Mouse (Mus musculus) mouse trophoblast stem cell (cell line): ENCODE results near the gene Dhodh.

Experiments
- in situ Hi-C, 2 experiments: fragments of 300-500 bp; cut with MseI, MboI; formaldehyde crosslinking; loops; 2 replicates in 1 of 2; 3 replicates in 1 of 2; pipeline ENCODE4 v1.15.1; 2025

Gene Dhodh

GRCm38 (mm10) chr8:109586972-109587504 is 21.4 kb downstream of the Dhodh start:
- in situ Hi-C loops = no loop called here

DNA sequence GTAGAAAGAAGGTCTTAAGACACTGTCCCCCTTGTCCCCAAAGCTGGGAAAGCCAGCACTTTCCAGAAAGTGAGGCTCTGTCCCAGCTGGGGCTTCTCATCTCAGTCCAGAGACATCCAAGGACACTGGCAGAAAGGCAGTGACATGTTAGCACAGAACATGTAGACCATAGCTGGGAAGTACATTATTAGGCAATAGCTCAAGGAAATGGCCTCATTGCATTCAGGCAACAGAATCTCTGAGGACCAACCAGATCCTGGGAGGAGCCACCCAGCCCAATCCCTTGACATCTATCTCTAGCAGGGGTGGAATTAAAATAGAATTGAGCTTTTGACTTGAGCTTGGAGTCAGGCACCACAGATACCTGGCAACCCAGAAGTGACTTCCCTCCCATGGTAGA is 22.8 kb downstream of the Dhodh start:
- in situ Hi-C loops = no loop called here

GRCm38 (mm10) chr8:109584830-109585229 is 23.6 kb downstream of the Dhodh start:
- in situ Hi-C loops = no loop called here

DNA sequence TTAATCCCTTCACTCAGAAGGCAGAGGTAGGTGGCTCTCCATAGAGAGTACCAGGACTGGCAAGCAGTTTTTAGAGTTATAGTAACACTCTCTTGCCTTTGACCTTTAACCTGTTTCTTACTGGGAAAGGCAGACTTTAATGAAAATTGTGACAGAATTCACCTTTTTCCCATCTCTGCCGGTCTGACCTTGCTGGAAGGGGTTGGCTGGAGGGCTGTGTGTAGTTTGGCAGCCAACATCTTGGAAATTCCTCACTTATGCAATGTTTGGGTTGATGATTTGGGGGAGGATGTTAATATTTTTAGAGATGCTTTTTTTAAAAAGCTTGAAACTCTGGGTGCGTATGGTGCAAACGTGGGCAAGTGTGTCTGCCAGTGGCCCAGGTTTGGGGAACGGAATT is 24.2 kb downstream of the Dhodh start:
- in situ Hi-C loops = no loop called here

- in situ Hi-C loops = no loop called here
These were observed 29.6 kb downstream of the Dhodh start, which contains the start of gene Hp for GRCm38 (mm10) chr8:109578900-109579301. Gene Hp, minus strand, starts transcription at chr8:109579172.

GRCm38 (mm10) chr8:109576311-109576710 is 32.2 kb downstream of the Dhodh start:
- in situ Hi-C loops = no loop called here

- in situ Hi-C loops = no loop called here
These were observed 37.3 kb downstream of the Dhodh start for GRCm38 (mm10) chr8:109571139-109571538.

DNA sequence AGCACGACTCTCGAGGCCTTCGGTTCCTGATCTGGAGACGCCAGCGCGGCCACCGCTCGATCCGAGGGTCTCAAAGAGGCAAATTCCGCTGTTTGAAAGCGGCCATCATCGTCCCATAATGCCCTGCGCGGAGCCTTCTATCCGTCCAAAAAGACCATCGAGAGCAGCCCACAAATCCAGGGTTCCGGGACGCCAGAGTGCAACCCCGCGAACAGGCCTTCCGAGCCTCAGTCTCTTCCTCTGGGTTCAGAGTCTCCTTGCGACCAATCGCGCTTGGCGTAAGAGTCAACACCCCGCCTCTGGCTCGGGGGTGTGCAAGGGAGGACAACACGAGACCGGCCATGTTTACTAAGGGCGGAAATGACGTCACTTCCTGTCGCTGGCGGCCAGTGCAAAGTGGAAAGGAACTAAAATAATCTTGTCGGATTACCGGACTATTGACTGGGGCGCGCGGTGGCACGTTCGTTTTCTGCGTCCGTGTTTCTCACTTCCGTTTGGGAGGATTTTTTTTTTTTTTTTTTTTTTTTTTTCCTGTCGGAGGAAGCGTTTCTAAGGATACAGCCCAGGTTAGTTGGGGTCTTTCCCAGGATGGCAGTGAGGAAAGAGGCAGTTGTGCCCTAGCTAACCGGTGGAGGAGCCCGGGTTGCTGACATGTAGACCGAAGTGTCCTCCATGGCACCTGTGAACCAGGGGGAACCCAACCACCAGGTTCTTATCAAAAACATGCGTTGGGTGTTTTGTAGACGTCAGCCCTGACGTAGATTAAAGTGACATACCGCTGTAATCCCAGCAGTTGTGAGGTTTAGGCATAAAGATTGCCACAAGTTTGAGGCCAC is 42.8 kb downstream of the Dhodh start, which contains the start of the genes Dhx38 and Txnl4b:
Gene Dhx38, minus strand, starts transcription at position 364 of the 836 bp plus-strand sequence.
Gene Txnl4b, plus strand, starts transcription at position 395 of the 836 bp plus-strand sequence.
- in situ Hi-C loops = no loop called here

GRCm38 (mm10) chr8:109564766-109565165 is 43.7 kb downstream of the Dhodh start:
- in situ Hi-C loops = no loop called here

DNA sequence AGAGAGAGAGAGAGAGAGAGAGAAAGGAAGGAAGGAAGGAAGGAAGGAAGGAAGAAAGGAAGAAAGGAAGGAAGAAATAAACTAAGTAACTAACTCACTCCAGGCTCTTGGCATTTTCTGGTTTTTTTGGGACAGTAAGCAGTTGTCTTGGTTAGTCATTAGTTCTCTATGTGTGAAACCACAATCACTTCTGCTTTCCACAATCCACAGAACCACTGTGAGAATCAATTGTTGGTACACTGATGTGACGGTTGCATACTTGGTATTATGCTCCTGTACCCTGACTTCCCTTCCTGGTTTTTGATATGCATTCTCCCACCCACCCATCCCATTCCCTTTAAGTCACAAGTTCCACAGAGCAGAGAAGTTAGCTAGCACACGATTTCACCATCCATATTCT is 44.6 kb downstream of the Dhodh start:
- in situ Hi-C loops = no loop called here

GRCm38 (mm10) chr8:109551663-109552062 is 56.8 kb downstream of the Dhodh start:
- in situ Hi-C loops = no loop called here

DNA sequence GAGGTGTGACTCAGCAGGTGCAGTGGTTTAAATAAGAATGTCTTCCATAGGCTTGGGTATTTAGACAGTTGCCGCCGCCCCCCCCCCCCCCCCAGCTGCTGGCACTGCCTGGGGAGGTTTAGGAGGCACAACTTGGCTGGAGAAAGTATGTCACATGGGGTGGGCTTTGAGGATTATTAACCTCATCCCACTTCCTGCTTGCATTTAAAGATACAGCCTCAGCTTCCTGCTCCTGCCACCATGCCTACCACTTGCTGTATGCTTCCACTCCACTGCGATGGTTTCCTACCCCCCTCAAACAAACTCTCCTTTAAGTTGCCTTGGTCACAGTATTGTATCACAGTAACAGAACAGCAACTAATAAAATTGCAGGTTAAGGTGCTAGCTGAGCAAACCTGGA is 64.4 kb downstream of the Dhodh start:
- in situ Hi-C loops = no loop called here

- in situ Hi-C loops = no loop called here
These were observed 65.5 kb downstream of the Dhodh start for GRCm38 (mm10) chr8:109542748-109543519.

DNA sequence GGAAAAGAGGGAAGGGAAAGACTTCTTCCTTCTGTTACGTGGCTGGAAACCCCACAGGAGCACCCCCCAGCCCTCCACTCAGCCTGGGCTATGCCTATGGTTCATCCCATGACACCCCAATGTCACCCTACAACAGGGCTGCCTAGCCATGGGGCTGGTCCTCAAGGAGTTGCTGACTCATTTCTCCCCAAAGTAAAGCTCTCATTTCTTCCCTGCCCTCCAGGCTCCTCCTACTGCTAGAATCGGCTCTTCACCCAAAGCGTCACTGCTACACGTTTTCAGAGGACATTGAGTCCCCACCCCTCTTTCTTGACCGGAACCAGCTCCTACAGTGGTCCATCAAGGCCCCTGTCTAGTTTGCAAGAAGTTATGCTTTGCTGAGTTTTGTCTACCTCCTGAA is 66.3 kb downstream of the Dhodh start:
- in situ Hi-C loops = no loop called here
